Mouse (Mus musculus) liver, adult 2 months (tissue): ENCODE data around the gene Rps15a. TPM values are rescaled to one million over a fixed set of nuclear protein-coding genes. Genes with fewer than 3 reads are reported as not detected.

ENCODE experiments used
- DNase-seq: peaks from one replicate; pipeline ENCODE4 v3.0.0-alpha.2; 2011; ENCODE audit warnings: low read depth, low spot score; ENCODE audit errors: extremely low read depth
- H3K27ac ChIP-seq: fragments of 200-500 bp; replicated peaks from 2 replicates; pipeline ENCODE4 v1.5.1; 2012; ENCODE audit warnings: low read depth, mild to moderate bottlenecking, control low read depth, inconsistent platforms, low read length; ENCODE audit not compliant: insufficient read depth
- H3K27me3 ChIP-seq: fragments of 200-500 bp; 2 replicates; pipeline ENCODE4 v1.6.1; 2012; ENCODE audit warnings: mild to moderate bottlenecking, moderate library complexity, low read length, inconsistent platforms; ENCODE audit not compliant: control insufficient read depth, insufficient read depth
- H3K36me3 ChIP-seq: fragments of 200-500 bp; 2 replicates; pipeline ENCODE4 v1.6.1; 2012; ENCODE audit warnings: low read length, inconsistent platforms; ENCODE audit not compliant: control insufficient read depth, insufficient read depth
- H3K4me1 ChIP-seq: fragments of 200-500 bp; 2 replicates; pipeline ENCODE4 v1.6.1; 2011; ENCODE audit warnings: low read length; ENCODE audit not compliant: control insufficient read depth, insufficient read depth
- H3K4me3 ChIP-seq: fragments of 200-500 bp; 2 replicates; pipeline ENCODE4 v1.5.1; 2011; ENCODE audit warnings: low read depth, mild to moderate bottlenecking, control low read depth, low read length, moderate library complexity; ENCODE audit not compliant: insufficient read depth
- H3K79me2 ChIP-seq: fragments of 200-500 bp; 2 replicates; pipeline ENCODE4 v1.6.1; 2012; ENCODE audit warnings: inconsistent platforms, mild to moderate bottlenecking, low read length, moderate library complexity; ENCODE audit not compliant: control insufficient read depth, insufficient read depth
- H3K9ac ChIP-seq: fragments of 200-500 bp; 2 replicates; pipeline ENCODE4 v1.6.1; 2012; ENCODE audit warnings: low read depth, mild to moderate bottlenecking, control low read depth, inconsistent platforms, low read length
- CTCF ChIP-seq: fragments of 200-500 bp; IDR thresholded peaks from 2 replicates; pipeline ENCODE4 v1.5.1; 2011; ENCODE audit warnings: low read depth, low read length, control low read depth
- POLR2A ChIP-seq: fragments of 200-500 bp; IDR thresholded peaks from 2 replicates; pipeline ENCODE4 v1.6.1; 2011; ENCODE audit warnings: low read length, control low read depth; ENCODE audit not compliant: insufficient read depth; ENCODE audit errors: extremely low read depth
- WGBS: fragments of 180-500 bp; shearing (Covaris S2); methylation state at CpG from one replicate; pipeline ENCODE4 v1.1.7; 2018; 5-methylcytosine and 5-hydroxymethylcytosine counted together
- polyA plus RNA-seq: library from polyadenylated mRNA; depleted of rRNA; stranded (reverse); fragments of >200 nt; gene quantifications from 2 replicates; pipeline ENCODE4 v1.2.3, GENCODE M21; 2012; rRNA removed
- total RNA-seq: library from RNA; depleted of rRNA; stranded (reverse); fragments of >200 nt; gene quantifications from 2 replicates; pipeline ENCODE4 v1.2.3, GENCODE M21; 2014; rRNA removed

Gene Rps15a
- total RNA-seq (651 and 681 TPM in 2 replicates), polyA plus RNA-seq (154 and 207 TPM in 2 replicates)

DNA sequence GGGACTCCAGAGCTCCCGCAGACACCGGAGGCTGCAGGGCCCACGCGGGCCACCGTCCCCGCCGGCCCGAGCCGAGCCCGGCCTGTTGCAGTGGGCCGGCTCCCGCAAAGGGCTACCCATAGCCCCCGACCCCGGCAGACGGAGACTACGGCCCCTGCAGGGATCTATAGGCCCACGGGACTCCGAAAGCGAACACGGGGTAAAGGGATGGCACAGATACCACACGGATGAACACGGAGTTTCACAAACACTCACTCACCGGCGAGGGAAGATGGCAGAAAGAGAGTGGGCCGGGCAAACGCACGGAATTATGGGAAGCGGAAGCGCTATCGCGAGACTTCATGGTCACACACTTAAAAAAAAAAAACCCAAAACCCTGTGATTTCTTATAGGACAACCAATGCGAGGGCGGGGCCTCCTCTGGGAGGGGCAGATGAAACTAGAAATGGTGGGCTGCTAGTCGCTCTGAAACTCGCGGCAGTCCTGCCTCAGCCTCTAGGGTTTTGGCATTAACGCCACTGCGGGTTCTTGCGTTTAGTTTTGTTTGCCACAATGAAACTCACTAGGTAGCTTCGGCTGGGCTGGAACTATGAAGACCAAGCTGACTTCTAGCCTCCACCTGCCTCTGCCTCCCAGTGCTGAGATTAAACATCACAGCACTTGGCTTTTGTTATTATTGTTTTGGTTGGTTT is at the start of gene Rps15a:
TSS of gene Rps15a (minus strand) at position 312 of the 692 bp plus-strand sequence.
- Histone ChIP-seq H3K4me3 (peak within 1 kb of the TSS; percentile 69), H3K36me3 (peaks cover 61% of the 10 kb centered on the region), H3K79me2 (peaks cover 10% of the 10 kb centered on the region), H3K27ac (peak within 1 kb of the TSS; percentile 72), H3K27me3 (no peaks in the 10 kb centered on the region), H3K9ac (peak within 1 kb of the TSS; percentile 82), H3K4me1 (peaks cover 16% of the 10 kb centered on the region)
- TF ChIP-seq CTCF: peak; percentile 9; the same call in 1 of the 2 replicates
- TF ChIP-seq POLR2A: peak; percentile 54; the same call in 1 of the 2 replicates
- WGBS: under 1% methylated on average over 40 of the region's 40 CpGs
- peak; percentile 89 for DNase-seq

DNA sequence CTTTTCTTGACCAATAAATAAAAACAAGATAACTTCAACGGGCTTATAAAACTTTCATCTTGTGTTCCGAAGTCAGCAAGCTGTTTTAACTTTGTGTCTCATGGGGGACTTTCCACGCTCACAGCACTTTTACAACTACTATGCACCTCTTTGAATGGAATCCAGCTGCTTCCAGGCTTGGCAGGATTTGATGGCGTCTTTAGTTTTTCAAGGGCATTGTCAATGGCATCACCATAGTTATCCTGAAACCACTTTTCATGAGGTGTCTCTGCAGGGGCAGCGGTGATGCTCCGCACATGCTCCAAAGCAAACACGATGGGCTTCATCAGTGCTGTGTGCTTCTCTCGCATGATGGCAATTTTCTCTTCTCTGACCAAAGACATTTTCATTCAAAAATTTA is 47.0 kb upstream of the Rps15a start:
- DNase-seq: no peak
- no peaks in the 10 kb centered on the region for H3K4me1 ChIP-seq
- WGBS: 97% methylated on average over 8 of the region's 8 CpGs
- peaks cover 56% of the 10 kb centered on the region for H3K36me3 ChIP-seq
- TF ChIP-seq CTCF: no peak
- no peak for TF ChIP-seq POLR2A
- no peak overlapping the region for H3K4me3 ChIP-seq
- no peaks in the 10 kb centered on the region for H3K79me2 ChIP-seq
- H3K9ac ChIP-seq: no peak overlapping the region
- H3K27ac ChIP-seq: no peak overlapping the region
- no peaks in the 10 kb centered on the region for H3K27me3 ChIP-seq

DNA sequence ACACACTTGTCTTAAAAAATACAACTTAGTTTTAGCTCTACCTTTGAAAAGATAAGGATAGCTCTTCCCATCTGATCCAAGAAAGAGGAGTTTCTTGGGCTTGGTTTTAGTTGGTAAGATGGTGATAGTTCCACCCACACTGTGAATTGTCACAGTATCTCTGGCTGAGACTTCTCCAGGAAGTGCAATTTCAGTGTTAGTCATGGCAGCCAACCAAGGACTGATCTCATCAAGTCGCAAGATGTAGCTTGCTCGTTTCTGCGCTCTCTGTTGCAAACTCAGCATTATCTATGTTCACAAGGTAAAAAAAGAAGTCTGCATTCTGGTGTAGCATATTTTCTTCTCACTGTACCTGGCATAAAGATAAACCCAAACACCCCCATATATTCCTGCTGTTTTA is 44.1 kb upstream of the Rps15a start:
- H3K4me3 ChIP-seq: no peak overlapping the region
- DNase-seq: no peak
- H3K4me1 ChIP-seq: no peaks in the 10 kb centered on the region
- H3K79me2 ChIP-seq: no peaks in the 10 kb centered on the region
- WGBS: 75% methylated on average over 3 of the region's 3 CpGs
- no peaks in the 10 kb centered on the region for H3K27me3 ChIP-seq
- no peak for TF ChIP-seq CTCF
- no peak for TF ChIP-seq POLR2A
- no peak overlapping the region for H3K27ac ChIP-seq
- H3K36me3 ChIP-seq: peaks cover 52% of the 10 kb centered on the region
- no peak overlapping the region for H3K9ac ChIP-seq

GRCm38 (mm10) chr7:118156461-118156860 is 40.5 kb upstream of the Rps15a start:
- no peaks in the 10 kb centered on the region for H3K27me3 ChIP-seq

GRCm38 (mm10) chr7:118154150-118154549 is 38.2 kb upstream of the Rps15a start:
- Histone ChIP-seq H3K4me3 (no peak overlapping the region), H3K4me1 (no peaks in the 10 kb centered on the region), H3K27ac (no peak overlapping the region), H3K9ac (no peak overlapping the region), H3K36me3 (peaks cover 65% of the 10 kb centered on the region), H3K79me2 (no peaks in the 10 kb centered on the region), H3K27me3 (no peaks in the 10 kb centered on the region)
- 93% methylated on average over 6 of the region's 6 CpGs for WGBS
- TF ChIP-seq CTCF: no peak
- TF ChIP-seq POLR2A: no peak
- DNase-seq: no peak

More at GRCm38 (mm10) chr7:118156461-118156860, 40.5 kb upstream of the Rps15a start:
- H3K4me3 ChIP-seq: no peak overlapping the region
- H3K4me1 ChIP-seq: no peaks in the 10 kb centered on the region
- H3K27ac ChIP-seq: no peak overlapping the region
- 94% methylated on average over 7 of the region's 7 CpGs for WGBS
- H3K36me3 ChIP-seq: peaks cover 70% of the 10 kb centered on the region
- no peak for DNase-seq
- H3K9ac ChIP-seq: no peak overlapping the region
- TF ChIP-seq POLR2A (no peak), CTCF (no peak)
- H3K79me2 ChIP-seq: no peaks in the 10 kb centered on the region

GRCm38 (mm10) chr7:118143602-118144001 is 27.6 kb upstream of the Rps15a start:
- DNase-seq: no peak
- no peaks in the 10 kb centered on the region; the same call in 1 of the 2 replicates for H3K79me2 ChIP-seq
- no peak overlapping the region for H3K9ac ChIP-seq
- H3K4me3 ChIP-seq: no peak overlapping the region
- peaks cover 63% of the 10 kb centered on the region for H3K36me3 ChIP-seq
- no peak overlapping the region for H3K27ac ChIP-seq
- 86% methylated on average over 3 of the region's 3 CpGs for WGBS
- no peaks in the 10 kb centered on the region; the same call in 1 of the 2 replicates for H3K4me1 ChIP-seq
- H3K27me3 ChIP-seq: no peaks in the 10 kb centered on the region
- no peak for TF ChIP-seq CTCF
- no peak for TF ChIP-seq POLR2A
